Mouse (Mus musculus) testis, adult 2 months (tissue): ENCODE results near the gene Tmem135. TPM values are rescaled to one million over a fixed set of nuclear protein-coding genes. Genes with fewer than 3 reads are reported as not detected.
"Not testable (repeated sequence)": the region's sequence is repeated elsewhere in the genome, so short reads cannot be mapped to it uniquely, and the experiment has no call there.

Source experiments
- H3K27ac ChIP-seq: fragments of 200-500 bp; 2 replicates; pipeline ENCODE4 v1.5.1; 2012; ENCODE audit warnings: low read depth, low read length; ENCODE audit not compliant: control insufficient read depth, insufficient read depth
- H3K27me3 ChIP-seq: fragments of 200-500 bp; 2 replicates; pipeline ENCODE4 v1.6.1; 2012; ENCODE audit warnings: mild to moderate bottlenecking, low read length, moderate library complexity; ENCODE audit not compliant: control insufficient read depth, insufficient read depth
- H3K36me3 ChIP-seq: fragments of 200-500 bp; 2 replicates; pipeline ENCODE4 v1.6.1; 2012; ENCODE audit warnings: mild to moderate bottlenecking, low read length; ENCODE audit not compliant: control insufficient read depth, insufficient read depth
- H3K4me1 ChIP-seq: fragments of 200-500 bp; 2 replicates; pipeline ENCODE4 v1.6.1; 2012; ENCODE audit warnings: low read length; ENCODE audit not compliant: control insufficient read depth, insufficient read depth
- H3K4me3 ChIP-seq: fragments of 200-500 bp; 2 replicates; pipeline ENCODE4 v1.5.1; 2012; ENCODE audit warnings: low read depth, mild to moderate bottlenecking, low read length, moderate library complexity, mixed read lengths; ENCODE audit not compliant: control insufficient read depth
- CTCF ChIP-seq: fragments of 200-500 bp; IDR thresholded peaks from 2 replicates; pipeline ENCODE4 v1.5.1; 2012; ENCODE audit warnings: low read depth, mild to moderate bottlenecking, inconsistent platforms, low read length, moderate library complexity; ENCODE audit not compliant: control insufficient read depth, insufficient read depth, insufficient replicate concordance
- POLR2A ChIP-seq: fragments of 200-500 bp; IDR thresholded peaks from 2 replicates; pipeline ENCODE4 v1.6.1; 2012; ENCODE audit warnings: low read depth, mild to moderate bottlenecking, inconsistent platforms, low read length, moderate library complexity; ENCODE audit not compliant: control insufficient read depth
- polyA plus RNA-seq: library from polyadenylated mRNA; depleted of rRNA; stranded (reverse); fragments of >200 nt; gene quantifications from 2 replicates; pipeline ENCODE4 v1.2.3, GENCODE M21; 2012

Tmem135 gene
- polyA plus RNA-seq, 1 experiment, result 4.6 TPM

DNA sequence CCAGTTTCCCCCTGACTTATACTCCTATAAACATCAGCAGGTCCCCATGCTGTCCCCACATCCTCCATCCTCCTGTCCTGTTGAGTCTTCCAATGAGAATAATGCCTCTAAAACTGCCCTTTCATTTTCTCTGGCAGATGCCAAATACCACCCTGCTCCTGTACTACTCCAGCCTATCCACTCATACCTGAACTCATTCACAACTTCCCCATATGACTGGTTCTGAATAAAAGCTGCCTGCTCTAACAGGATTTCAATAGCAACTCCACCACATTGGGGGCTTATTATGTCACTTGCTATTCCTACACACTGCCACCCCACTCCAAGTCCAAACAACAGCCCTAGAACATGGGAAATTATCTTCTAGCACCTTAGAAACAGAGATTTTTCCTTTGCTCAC lies 68.7 kb downstream of the Tmem135 start:
- Histone ChIP-seq H3K36me3 (no peaks in the 10 kb centered on the region), H3K27me3 (no peaks in the 10 kb centered on the region), H3K4me1 (no peaks in the 10 kb centered on the region; the same call in 1 of the 2 replicates), H3K4me3 (no peak overlapping the region), H3K27ac (no peak overlapping the region)
- TF ChIP-seq CTCF, result no peak
- TF ChIP-seq POLR2A, result no peak

- no peak overlapping the region for H3K27ac ChIP-seq
- H3K4me1 ChIP-seq, result no peaks in the 10 kb centered on the region
- H3K4me3 ChIP-seq, result no peak overlapping the region
- no peaks in the 10 kb centered on the region for H3K36me3 ChIP-seq
- H3K27me3 ChIP-seq, result no peaks in the 10 kb centered on the region
- TF ChIP-seq POLR2A (no peak), CTCF (no peak)
Measured at GRCm38 (mm10) chr7:89329896-89330295, 74.1 kb downstream of the Tmem135 start.

- H3K4me1 ChIP-seq, result no peaks in the 10 kb centered on the region
- no peak overlapping the region for H3K27ac ChIP-seq
- no peaks in the 10 kb centered on the region for H3K27me3 ChIP-seq
- H3K4me3 ChIP-seq, result no peak overlapping the region
- TF ChIP-seq POLR2A, result no peak
- no peak for TF ChIP-seq CTCF
- H3K36me3 ChIP-seq, result no peaks in the 10 kb centered on the region
Measured at GRCm38 (mm10) chr7:89327731-89328130, 76.3 kb downstream of the Tmem135 start.

DNA sequence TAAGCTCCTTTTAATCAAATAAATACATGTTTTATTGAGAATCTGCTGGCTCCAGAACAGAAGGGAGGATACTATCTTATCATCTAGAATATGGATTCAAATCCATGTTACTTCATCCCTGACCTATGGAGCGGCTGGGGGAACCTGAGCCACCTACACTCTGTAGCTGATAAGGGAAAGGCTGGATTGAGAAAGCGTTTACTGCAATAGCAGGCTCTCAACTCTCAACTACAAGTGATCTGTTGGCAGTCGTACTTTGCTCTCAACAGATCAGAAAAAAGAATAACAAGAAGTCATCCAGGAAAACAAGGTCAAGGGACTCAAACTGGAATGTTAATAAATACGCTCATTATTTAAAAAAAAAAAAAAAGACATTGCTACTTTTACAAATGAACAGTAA lies 77.3 kb downstream of the Tmem135 start:
- H3K27ac ChIP-seq, result no peak overlapping the region
- H3K36me3 ChIP-seq, result no peaks in the 10 kb centered on the region
- H3K4me3 ChIP-seq, result no peak overlapping the region
- TF ChIP-seq CTCF (no peak), POLR2A (no peak)
- no peaks in the 10 kb centered on the region for H3K27me3 ChIP-seq
- no peaks in the 10 kb centered on the region for H3K4me1 ChIP-seq

GRCm38 (mm10) chr7:89326202-89326601 lies 77.8 kb downstream of the Tmem135 start:
- Histone ChIP-seq H3K36me3 (no peaks in the 10 kb centered on the region), H3K4me1 (no peaks in the 10 kb centered on the region), H3K4me3 (no peak overlapping the region), H3K27ac (no peak overlapping the region), H3K27me3 (no peaks in the 10 kb centered on the region)
- TF ChIP-seq POLR2A (no peak), CTCF (no peak)

DNA sequence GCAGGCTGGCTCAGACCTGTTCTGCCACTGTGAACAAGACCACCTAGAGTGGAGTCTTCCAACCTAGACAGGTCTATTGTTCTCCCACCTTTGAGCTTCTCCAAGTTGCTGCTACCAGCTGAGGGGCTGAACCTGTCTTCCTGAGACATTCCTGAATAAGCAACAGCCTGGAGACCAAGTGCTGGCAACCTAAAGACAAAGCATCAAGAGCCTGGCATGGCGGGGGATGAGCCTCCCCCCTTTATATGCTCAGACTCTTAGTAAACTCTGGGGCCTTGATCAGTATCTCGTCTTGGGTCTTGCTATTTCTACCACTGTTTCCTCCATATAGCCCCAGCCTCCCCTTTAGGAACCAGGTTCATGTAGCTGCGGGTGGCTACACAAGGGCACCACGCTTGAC lies 81.3 kb downstream of the Tmem135 start:
- H3K27ac ChIP-seq, H3K27me3 ChIP-seq: not testable (repeated sequence)

GRCm38 (mm10) chr7:89319351-89319750 lies 84.7 kb downstream of the Tmem135 start:
- TF ChIP-seq CTCF (no peak), POLR2A (no peak)
- no peaks in the 10 kb centered on the region for H3K36me3 ChIP-seq
- no peak overlapping the region for H3K4me3 ChIP-seq
- no peaks in the 10 kb centered on the region for H3K4me1 ChIP-seq
- H3K27ac ChIP-seq, result no peak overlapping the region
- no peaks in the 10 kb centered on the region for H3K27me3 ChIP-seq

More for the DNA sequence above, 81.3 kb downstream of the Tmem135 start:
- not testable (repeated sequence) for H3K36me3 ChIP-seq, H3K4me1 ChIP-seq, H3K4me3 ChIP-seq

DNA sequence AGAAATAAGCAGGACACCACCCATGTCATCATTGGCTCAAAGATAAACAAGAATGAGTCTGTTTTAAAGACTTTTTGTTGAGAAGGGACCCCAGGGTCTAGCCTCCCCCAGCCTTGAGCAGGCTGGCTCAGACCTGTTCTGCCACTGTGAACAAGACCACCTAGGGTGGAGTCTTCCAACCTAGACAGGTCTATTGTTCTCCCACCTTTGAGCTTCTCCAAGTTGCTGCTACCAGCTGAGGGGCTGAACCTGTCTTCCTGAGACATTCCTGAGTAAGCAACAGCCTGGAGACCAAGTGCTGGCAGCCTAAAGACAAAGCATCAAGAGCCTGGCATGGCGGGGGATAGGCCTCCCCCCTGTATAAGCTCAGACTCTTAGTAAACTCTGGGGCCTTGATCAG lies 86.9 kb downstream of the Tmem135 start:
- H3K27me3 ChIP-seq, H3K4me3 ChIP-seq, H3K27ac ChIP-seq, H3K4me1 ChIP-seq, H3K36me3 ChIP-seq: not testable (repeated sequence)
